Mouse (Mus musculus) forebrain, embryonic 15.5 days (tissue): Measurements from ENCODE around the gene Gal3st2b. TPM values are rescaled to one million over a fixed set of nuclear protein-coding genes. Genes with fewer than 3 reads are reported as not detected.
"Not testable (repeated sequence)": the region's sequence is repeated elsewhere in the genome, so short reads cannot be mapped to it uniquely, and the experiment has no call there.

Experiments used
- ATAC-seq: fragments of 200-750 bp; cut with Nextera tagmentation; replicated peaks from 2 replicates; pipeline ENCODE4 v1.8.0; 2017; ENCODE audit warnings: mild to moderate bottlenecking, moderate TSS enrichment, moderate library complexity
- H3K27ac ChIP-seq: fragments of 300-500 bp; sonication (generic); replicated peaks from 2 replicates; pipeline ENCODE4 v1.5.1; 2015; ENCODE audit warnings: mild to moderate bottlenecking, inconsistent platforms
- H3K27me3 ChIP-seq: fragments of 300-500 bp; sonication (generic); 2 replicates; pipeline ENCODE4 v1.6.1; 2015; ENCODE audit warnings: inconsistent platforms
- H3K36me3 ChIP-seq: fragments of 300-500 bp; sonication (generic); 2 replicates; pipeline ENCODE4 v1.6.1; 2015; ENCODE audit warnings: mild to moderate bottlenecking, inconsistent platforms
- H3K4me1 ChIP-seq: fragments of 300-500 bp; sonication (generic); 2 replicates; pipeline ENCODE4 v1.6.1; 2015; ENCODE audit warnings: inconsistent platforms
- H3K4me2 ChIP-seq: fragments of 300-500 bp; sonication (generic); replicated peaks from 2 replicates; pipeline ENCODE4 v1.6.1; 2015; ENCODE audit warnings: mild to moderate bottlenecking, inconsistent platforms
- H3K4me3 ChIP-seq: fragments of 300-500 bp; sonication (generic); 2 replicates; pipeline ENCODE4 v1.5.1; 2015; ENCODE audit warnings: mild to moderate bottlenecking, inconsistent platforms
- H3K9ac ChIP-seq: fragments of 300-500 bp; sonication (generic); replicated peaks from 2 replicates; pipeline ENCODE4 v1.6.1; 2015; ENCODE audit warnings: mild to moderate bottlenecking, inconsistent platforms
- H3K9me3 ChIP-seq: fragments of 300-500 bp; sonication (generic); 2 replicates; pipeline ENCODE4 v1.6.1; 2016; ENCODE audit warnings: inconsistent platforms
- WGBS: fragments of 180-500 bp; shearing (Covaris S2); methylation state at CpG from one replicate; pipeline ENCODE4 v1.1.7; 2015; ENCODE audit warnings: mixed read lengths; 5-methylcytosine and 5-hydroxymethylcytosine counted together
- polyA plus RNA-seq: library from polyadenylated mRNA; unstranded; fragments of >200 nt; fragmentation: Nextera tagmentation; extraction: Ambion mirVana; gene quantifications from 2 replicates; pipeline ENCODE4 v1.2.1, GENCODE M21; 2015

Gal3st2b gene
- polyA plus RNA-seq, 1 experiment from 2014 or later = not detected

DNA sequence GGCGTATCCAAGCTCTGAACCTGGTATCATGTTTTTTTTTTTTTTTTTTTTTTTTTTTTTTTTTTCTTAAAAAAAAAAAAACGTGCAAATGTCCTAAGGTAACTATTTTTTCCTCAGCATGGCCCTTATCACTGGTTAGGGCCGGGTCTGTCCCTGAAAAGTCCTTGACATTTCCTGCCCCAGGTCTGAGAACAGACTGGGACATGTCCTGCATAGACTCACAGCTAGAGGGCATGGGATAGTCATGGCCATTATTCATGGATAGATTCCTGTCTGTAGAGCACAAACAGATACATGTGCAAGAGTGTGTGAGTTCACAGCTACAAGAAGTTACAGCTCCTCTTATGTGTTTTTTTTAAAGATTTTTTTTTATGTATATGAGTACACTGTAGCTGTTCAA is 70.7 kb downstream of the Gal3st2b start:
- H3K9ac ChIP-seq = no peak overlapping the region
- H3K9me3 ChIP-seq = no peaks in the 10 kb centered on the region
- H3K36me3 ChIP-seq = no peaks in the 10 kb centered on the region
- H3K4me3 ChIP-seq = no peak overlapping the region
- WGBS = 75% methylated on average over 3 of the region's 3 CpGs
- no peak overlapping the region for H3K27ac ChIP-seq
- no peaks in the 10 kb centered on the region for H3K27me3 ChIP-seq
- no peak for ATAC-seq
- no peak overlapping the region for H3K4me2 ChIP-seq
- H3K4me1 ChIP-seq = no peaks in the 10 kb centered on the region

DNA sequence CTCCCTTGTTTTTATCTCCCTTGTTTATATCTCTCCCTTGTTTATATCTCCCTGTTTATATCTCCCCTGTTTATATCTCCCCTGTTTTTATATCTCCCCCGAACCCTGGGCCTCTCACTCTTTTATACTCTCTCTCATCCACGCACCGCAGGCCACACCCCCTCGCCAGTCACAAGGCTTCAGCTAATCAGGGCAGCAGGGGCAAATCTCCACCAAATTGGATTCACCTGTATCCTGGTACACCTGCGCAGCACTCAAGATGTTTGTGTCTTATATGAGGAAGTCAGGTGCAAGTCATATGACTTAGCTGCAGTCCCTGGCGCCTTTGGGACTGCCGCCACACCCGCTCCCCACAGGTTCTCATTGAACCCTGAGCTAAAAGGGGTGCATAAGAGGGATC is 72.1 kb downstream of the Gal3st2b start, which contains the start of gene Gal3st2c:
TSS of gene Gal3st2c (plus strand) at position 301 of the 400 bp plus-strand sequence.
- H3K9ac ChIP-seq, H3K27me3 ChIP-seq, H3K27ac ChIP-seq, H3K36me3 ChIP-seq, H3K9me3 ChIP-seq, H3K4me1 ChIP-seq, ATAC-seq, H3K4me2 ChIP-seq, H3K4me3 ChIP-seq: not testable (repeated sequence)
- 91% methylated on average over 8 of the region's 8 CpGs for WGBS

DNA sequence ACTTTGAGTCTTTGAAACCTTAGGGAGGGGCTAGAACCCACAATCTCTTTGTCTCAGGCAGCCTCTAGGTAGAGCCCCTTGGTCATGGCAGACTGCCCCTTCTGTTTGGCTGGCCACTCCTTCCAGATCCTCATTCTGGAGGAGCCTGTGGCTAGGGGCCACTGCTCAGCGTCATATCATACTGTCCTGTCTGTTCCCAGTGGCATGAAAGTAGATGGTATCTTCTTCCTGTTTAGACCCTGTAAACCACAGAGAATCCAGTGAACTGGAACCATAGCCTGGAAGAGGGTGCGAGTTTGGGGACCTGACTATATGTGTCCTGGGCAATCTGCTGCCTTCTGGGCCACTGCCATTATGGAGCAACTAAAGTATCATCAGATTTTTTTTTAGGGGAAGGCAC is 73.0 kb downstream of the Gal3st2b start:
- ATAC-seq, H3K27me3 ChIP-seq, H3K4me2 ChIP-seq, H3K9ac ChIP-seq, H3K9me3 ChIP-seq, H3K36me3 ChIP-seq, H3K4me3 ChIP-seq, H3K4me1 ChIP-seq, H3K27ac ChIP-seq: not testable (repeated sequence)
- WGBS = 91% methylated on average over 2 of the region's 2 CpGs

DNA sequence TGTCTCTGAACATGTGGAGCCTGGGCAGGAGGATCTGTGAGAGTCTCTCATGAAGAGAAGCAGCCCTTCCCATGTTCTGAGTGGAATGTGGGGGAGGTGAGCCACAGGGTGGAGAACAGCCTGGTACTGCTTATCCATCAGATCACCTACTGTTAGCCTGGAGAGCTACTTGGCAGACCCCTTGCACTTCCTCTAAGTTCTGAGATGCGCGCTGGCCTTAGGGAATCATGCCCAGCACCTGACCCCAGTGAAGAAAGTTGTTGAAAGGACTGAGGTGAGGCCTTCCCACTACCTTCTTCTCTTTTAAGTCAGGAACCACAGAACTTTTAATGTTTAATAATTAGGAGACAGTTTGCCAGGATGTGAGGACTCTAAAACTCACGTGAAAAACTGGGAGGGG is 73.4 kb downstream of the Gal3st2b start:
- not testable (repeated sequence) for ATAC-seq, H3K4me3 ChIP-seq, H3K9ac ChIP-seq, H3K27ac ChIP-seq, H3K4me1 ChIP-seq, H3K27me3 ChIP-seq, H3K9me3 ChIP-seq, H3K4me2 ChIP-seq, H3K36me3 ChIP-seq
- 95% methylated on average over 3 of the region's 3 CpGs for WGBS

Other genes with a start within 250 kb of the Gal3st2b start
- 95.8 and 96.3 TPM in 2 replicates for gene Bok, start 232.7 kb upstream of the Gal3st2b start, polyA plus RNA-seq
- gene Atg4b, start 166.8 kb upstream of the Gal3st2b start, polyA plus RNA-seq = 104 and 106 TPM in 2 replicates
- gene Thap4, start 163.4 kb upstream of the Gal3st2b start, polyA plus RNA-seq = 43.1 and 47.4 TPM in 2 replicates
- gene Dtymk, start 116.4 kb upstream of the Gal3st2b start, polyA plus RNA-seq = 183 and 192 TPM in 2 replicates
- 10.7 and 11.4 TPM in 2 replicates for gene Ing5, start 114.3 kb upstream of the Gal3st2b start, polyA plus RNA-seq
- 15.5 and 16.1 TPM in 2 replicates for gene D2hgdh, start 93.4 kb upstream of the Gal3st2b start, polyA plus RNA-seq
- not detected in 2 replicates for gene Gal3st2, start 57.0 kb upstream of the Gal3st2b start, polyA plus RNA-seq
- gene Gal3st2c, start 72.2 kb downstream of the Gal3st2b start, polyA plus RNA-seq = not detected in 2 replicates
- not detected in 2 replicates for gene Neu4, start 102.1 kb downstream of the Gal3st2b start, polyA plus RNA-seq
- gene Pdcd1, start 134.2 kb downstream of the Gal3st2b start, polyA plus RNA-seq = not detected in 2 replicates